Mouse (Mus musculus) common myeloid progenitor, adult 5-6 weeks (primary cell): ENCODE results near the gene Tmem161a. TPM values are rescaled to one million over a fixed set of nuclear protein-coding genes. Genes with fewer than 3 reads are reported as not detected.
"Not testable (repeated sequence)": the region's sequence is repeated elsewhere in the genome, so short reads cannot be mapped to it uniquely, and the experiment has no call there.

Source experiments
- ATAC-seq: replicated peaks from 2 replicates; pipeline ENCODE4 v1.8.0; 2016; ENCODE audit warnings: low read depth, mild to moderate bottlenecking, moderate TSS enrichment, inconsistent platforms; ENCODE audit not compliant: poor library complexity, severe bottlenecking
- total RNA-seq: library from RNA; stranded (forward); fragments of 200-1000, 187-1606 nt; gene quantifications from 2 replicates; pipeline ENCODE4 v1.2.3, GENCODE M21; 2017

The Tmem161a gene
- total RNA-seq, 1 experiment from 2014 or later: 11.0 TPM

GRCm38 (mm10) chr8:70201417-70201816 lies 29.3 kb downstream of the Tmem161a start:
- peak; percentile 70 for ATAC-seq

GRCm38 (mm10) chr8:70203072-70203471 lies 30.9 kb downstream of the Tmem161a start:
- no peak for ATAC-seq

- no peak for ATAC-seq
These were observed 32.6 kb downstream of the Tmem161a start for GRCm38 (mm10) chr8:70204757-70205156.

- ATAC-seq: no peak
These were observed 36.0 kb downstream of the Tmem161a start for GRCm38 (mm10) chr8:70208130-70208529.

GRCm38 (mm10) chr8:70210538-70210937 lies 38.4 kb downstream of the Tmem161a start:
- no peak for ATAC-seq

- ATAC-seq: no peak
These were observed 39.1 kb downstream of the Tmem161a start for GRCm38 (mm10) chr8:70211275-70211674.

- ATAC-seq: no peak
These were observed 39.6 kb downstream of the Tmem161a start for GRCm38 (mm10) chr8:70211726-70212111.

GRCm38 (mm10) chr8:70212112-70213055 lies 40.2 kb downstream of the Tmem161a start, which contains the start of gene Slc25a42:
Slc25a42 (minus strand) TSS chr8:70212305.
- peak; percentile 91 for ATAC-seq

- ATAC-seq: no peak
These were observed 42.3 kb downstream of the Tmem161a start for GRCm38 (mm10) chr8:70214411-70214810.

GRCm38 (mm10) chr8:70215092-70215491 lies 42.9 kb downstream of the Tmem161a start:
- no peak for ATAC-seq

- not testable (repeated sequence) for ATAC-seq
These were observed 44.0 kb downstream of the Tmem161a start for GRCm38 (mm10) chr8:70216161-70216560.

- no peak for ATAC-seq
These were observed 44.4 kb downstream of the Tmem161a start for GRCm38 (mm10) chr8:70216566-70216965.

GRCm38 (mm10) chr8:70217441-70217840 lies 45.3 kb downstream of the Tmem161a start:
- no peak for ATAC-seq

- no peak for ATAC-seq
These were observed 47.0 kb downstream of the Tmem161a start for GRCm38 (mm10) chr8:70219107-70219684.

GRCm38 (mm10) chr8:70220236-70220840 lies 48.2 kb downstream of the Tmem161a start:
- no peak for ATAC-seq

- ATAC-seq: no peak
These were observed 48.8 kb downstream of the Tmem161a start for GRCm38 (mm10) chr8:70220911-70221310.

- ATAC-seq: no peak
These were observed 49.9 kb downstream of the Tmem161a start for GRCm38 (mm10) chr8:70222041-70222440.

- ATAC-seq: peak; percentile 64
These were observed 51.2 kb downstream of the Tmem161a start for GRCm38 (mm10) chr8:70223341-70223740.

GRCm38 (mm10) chr8:70227997-70228396 lies 55.8 kb downstream of the Tmem161a start:
- no peak for ATAC-seq

- ATAC-seq: no peak
These were observed 58.7 kb downstream of the Tmem161a start for GRCm38 (mm10) chr8:70230837-70231236.
